Mouse (Mus musculus) hematopoietic stem cell, adult 5-6 weeks (primary cell): Measurements from ENCODE around the gene Sort1. TPM values are rescaled to one million over a fixed set of nuclear protein-coding genes. Genes with fewer than 3 reads are reported as not detected.

ENCODE experiments used
- ATAC-seq, 2 experiments: fragments of 125-278 bp in 1 of 2; replicated peaks in 1 of 2; 2 replicates each; pipeline ENCODE4 v1.8.0; 2016 to 2017; ENCODE audit warnings: inconsistent platforms in 2 of 2, mild to moderate bottlenecking in 2 of 2, moderate number of reproducible peaks in 2 of 2, low read depth in 1 of 2, moderate TSS enrichment in 1 of 2; ENCODE audit not compliant: low FRiP score in 2 of 2, poor library complexity in 2 of 2, severe bottlenecking in 2 of 2, insufficient read depth in 1 of 2, low TSS enrichment in 1 of 2
- total RNA-seq: library from RNA; stranded (forward); fragments of 172-1452, 232-1000 nt; gene quantifications from 2 replicates; pipeline ENCODE4 v1.2.3, GENCODE M21; 2017

The Sort1 gene
- total RNA-seq, 1 experiment from 2014 or later, result 26.6 TPM

DNA sequence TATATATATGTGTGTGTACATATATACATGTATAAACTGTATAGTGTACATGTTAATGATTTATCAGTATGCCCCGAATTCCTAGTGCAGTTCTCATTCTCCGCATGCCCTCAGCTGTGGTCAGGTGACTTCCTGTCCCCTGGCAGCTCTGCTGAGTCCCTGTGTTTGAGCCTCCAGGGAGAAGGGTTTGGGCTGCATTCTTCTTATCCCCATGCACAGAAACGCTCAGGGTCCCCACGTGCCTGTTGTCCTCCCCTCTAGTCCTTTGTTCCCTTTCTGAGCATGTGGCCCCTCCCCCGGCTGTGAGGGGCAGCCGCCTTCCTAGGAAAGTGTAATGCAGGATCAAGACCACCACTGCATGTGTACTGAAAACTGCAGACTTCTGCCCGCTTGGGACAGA is 77.0 kb downstream of the Sort1 start:
- ATAC-seq, result peak in 1 of 2 experiments; percentile 25; a peak in 2 of 4 replicates

DNA sequence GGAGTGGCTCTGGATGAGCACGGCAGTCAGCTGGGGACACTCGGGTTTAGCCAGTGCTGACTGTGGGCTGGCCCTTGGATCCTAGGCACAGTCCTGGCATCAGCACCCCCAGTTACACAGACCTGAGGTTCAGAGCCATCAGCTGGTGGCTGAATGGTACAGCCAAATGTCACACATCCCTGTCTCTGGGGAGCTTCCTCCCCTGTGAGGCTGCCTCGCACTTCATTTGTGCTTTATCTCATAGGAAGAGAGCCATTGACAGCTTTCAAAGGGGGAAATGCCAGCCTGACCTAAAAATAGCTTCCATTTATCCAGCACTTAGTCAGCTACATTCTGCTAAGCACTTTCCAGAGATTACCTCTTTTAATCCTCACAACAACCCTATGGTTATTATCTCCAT is 79.7 kb downstream of the Sort1 start:
- no peak for ATAC-seq

GRCm38 (mm10) chr3:108364270-108364995 is 80.6 kb downstream of the Sort1 start, which contains the start of gene Mybphl:
TSS of gene Mybphl (plus strand) at chr3:108364911.
- no peak for ATAC-seq

DNA sequence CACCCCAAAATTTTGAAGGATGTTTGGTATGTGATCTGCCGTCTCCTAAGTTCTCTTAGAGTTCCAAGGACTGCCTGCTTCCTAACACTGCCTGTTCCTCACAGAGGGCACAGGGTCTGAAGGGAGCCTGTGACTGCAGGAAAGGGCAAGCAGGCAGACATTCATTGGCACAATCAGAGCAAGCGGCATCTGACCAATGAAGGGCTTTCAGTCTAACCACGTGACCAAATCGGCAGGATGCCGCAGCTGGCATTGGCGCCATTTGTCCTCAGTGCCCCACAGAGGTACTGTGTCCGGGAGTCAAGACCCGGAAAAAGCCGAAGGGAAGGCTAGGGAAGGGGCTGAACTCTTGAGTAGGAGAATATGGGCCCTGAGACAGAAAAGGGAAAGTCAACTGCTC is 83.3 kb downstream of the Sort1 start:
- ATAC-seq, result no peak

GRCm38 (mm10) chr3:108367828-108368227 is 83.9 kb downstream of the Sort1 start:
- no peak for ATAC-seq

- no peak for ATAC-seq
Observed at GRCm38 (mm10) chr3:108368721-108369120, 84.8 kb downstream of the Sort1 start.

GRCm38 (mm10) chr3:108372274-108372673 is 88.4 kb downstream of the Sort1 start:
- no peak for ATAC-seq

- ATAC-seq, result no peak
Observed at GRCm38 (mm10) chr3:108372691-108373090, 88.8 kb downstream of the Sort1 start.

- ATAC-seq, result no peak
Observed at GRCm38 (mm10) chr3:108378875-108379663, 95.2 kb downstream of the Sort1 start.

- ATAC-seq, result no peak
Observed at GRCm38 (mm10) chr3:108380695-108381094, 96.8 kb downstream of the Sort1 start.

DNA sequence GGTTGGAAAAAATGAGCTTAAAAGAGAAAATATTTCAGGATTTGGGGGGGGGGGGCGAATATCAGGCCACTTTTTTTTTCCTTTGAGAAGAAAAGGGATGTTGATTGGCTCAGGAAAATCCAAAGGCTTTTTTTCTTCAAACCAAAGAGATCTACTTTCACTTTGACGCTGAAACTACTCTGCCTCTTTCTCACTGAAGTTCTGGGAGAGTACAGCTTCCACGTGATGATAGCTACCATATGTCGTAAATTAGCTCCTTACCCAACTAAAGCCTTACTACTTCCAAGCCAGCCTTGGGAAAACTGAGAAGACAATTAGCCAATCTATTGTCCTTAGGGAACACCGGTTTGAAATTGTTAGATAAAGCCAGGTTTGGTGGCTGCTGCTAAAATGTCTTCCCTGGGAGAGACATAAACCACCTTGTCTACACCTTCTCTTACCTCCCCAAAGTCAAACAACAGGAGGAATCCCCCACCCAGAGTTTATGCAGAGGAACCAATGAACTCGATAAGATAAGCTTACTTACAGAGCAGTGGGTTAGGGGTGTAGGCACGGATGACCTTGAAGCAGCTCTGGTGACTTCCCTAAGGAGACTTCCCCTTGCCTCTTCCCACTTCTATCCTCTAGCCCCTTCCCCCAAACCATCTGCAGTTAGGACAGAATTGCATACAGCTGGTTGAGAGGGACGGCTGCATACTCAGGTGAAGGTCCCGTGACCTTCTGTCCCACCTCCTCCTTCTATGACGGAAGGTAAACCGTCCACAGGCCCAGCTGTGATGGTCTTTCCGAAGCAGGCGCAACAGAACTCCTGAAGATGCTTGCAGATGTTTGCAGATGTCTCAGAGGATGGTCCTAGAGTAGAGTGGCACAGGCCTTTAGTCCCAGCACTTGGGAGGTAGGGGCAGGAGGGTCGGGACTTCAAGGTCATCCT is 98.3 kb downstream of the Sort1 start:
- ATAC-seq, result no peak

- ATAC-seq, result peak; percentile 70 to 77
Observed at GRCm38 (mm10) chr3:108383485-108384354, 99.8 kb downstream of the Sort1 start, which contains the start of gene Psrc1. TSS of gene Psrc1 (plus strand) at chr3:108383839.

DNA sequence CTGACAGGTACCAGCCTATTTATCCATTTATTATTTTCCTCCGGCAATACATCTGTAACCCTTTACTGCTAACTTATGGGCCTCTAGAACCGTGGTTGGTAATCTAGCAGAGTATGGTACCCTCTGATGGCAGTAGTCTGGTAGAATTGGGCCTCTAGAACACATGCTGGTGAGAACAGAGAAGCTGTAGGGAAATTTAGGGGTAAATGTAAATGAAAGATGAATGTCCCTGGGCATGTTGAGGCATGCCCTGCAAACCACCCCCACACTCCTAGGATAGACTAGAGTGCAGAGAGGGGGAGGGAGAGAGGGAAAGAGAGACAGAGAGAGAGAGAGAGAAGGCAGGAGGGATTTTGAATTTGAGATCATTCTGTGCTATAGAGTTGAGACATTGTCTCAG is 100.5 kb downstream of the Sort1 start:
- ATAC-seq, result no peak

DNA sequence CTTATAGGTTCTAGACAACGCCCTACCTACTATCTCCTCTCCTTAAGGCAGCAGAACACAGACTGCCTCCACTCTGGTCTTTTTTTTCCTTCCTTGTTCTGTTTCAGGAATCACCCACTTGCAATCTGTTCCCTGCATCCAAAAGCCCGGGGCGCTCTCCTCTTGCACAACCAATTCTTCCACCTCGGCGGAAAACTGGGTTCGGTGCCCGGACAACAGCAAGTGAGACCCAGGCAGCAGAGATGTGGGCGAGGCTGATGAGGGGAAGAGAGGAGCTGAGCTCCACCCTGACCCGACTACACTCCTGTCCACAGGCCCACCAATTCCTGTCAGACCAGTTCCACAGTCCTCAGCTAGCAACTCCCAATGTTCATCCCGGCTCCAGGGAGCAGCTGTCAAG is 102.3 kb downstream of the Sort1 start:
- ATAC-seq, result no peak

DNA sequence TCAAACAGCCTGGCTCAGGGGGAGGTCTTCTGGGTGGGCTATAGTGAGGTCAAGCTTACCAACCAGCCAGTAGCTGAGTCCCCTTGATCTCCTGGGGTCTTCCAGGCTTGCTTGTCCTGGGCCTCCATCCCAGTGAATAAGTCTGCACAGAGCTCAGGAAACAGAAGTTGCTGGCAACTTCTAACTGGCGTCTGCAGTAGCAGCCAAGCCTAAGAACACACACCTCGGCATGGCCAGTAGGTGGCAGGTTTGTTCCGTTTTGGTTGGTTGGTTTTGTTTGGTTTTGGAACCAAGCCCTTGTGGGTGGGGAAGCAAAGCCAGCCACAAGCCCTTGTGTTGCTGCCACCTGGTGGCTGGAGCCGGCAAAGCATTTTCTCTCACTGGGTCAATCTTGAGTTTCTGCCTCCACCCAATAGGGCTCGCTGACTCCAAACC is 105.2 kb downstream of the Sort1 start:
- ATAC-seq, result peak; percentile 95 to 98

GRCm38 (mm10) chr3:108392299-108392698 is 108.4 kb downstream of the Sort1 start:
- ATAC-seq, result no peak

- no peak for ATAC-seq
Observed at GRCm38 (mm10) chr3:108392793-108393192, 108.9 kb downstream of the Sort1 start.
